Mouse (Mus musculus) hematopoietic stem cell, adult 5-6 weeks (primary cell): ENCODE data around the gene Irf7. TPM values are rescaled to one million over a fixed set of nuclear protein-coding genes. Genes with fewer than 3 reads are reported as not detected.

Source experiments
- ATAC-seq, 2 experiments: fragments of 125-278 bp in 1 of 2; replicated peaks in 1 of 2; 2 replicates each; pipeline ENCODE4 v1.8.0; 2016 to 2017; ENCODE audit warnings: inconsistent platforms in 2 of 2, mild to moderate bottlenecking in 2 of 2, moderate number of reproducible peaks in 2 of 2, low read depth in 1 of 2, moderate TSS enrichment in 1 of 2; ENCODE audit not compliant: low FRiP score in 2 of 2, poor library complexity in 2 of 2, severe bottlenecking in 2 of 2, insufficient read depth in 1 of 2, low TSS enrichment in 1 of 2
- total RNA-seq: library from RNA; stranded (forward); fragments of 172-1452, 232-1000 nt; gene quantifications from 2 replicates; pipeline ENCODE4 v1.2.3, GENCODE M21; 2017

Irf7 gene
- total RNA-seq, result 15.4 and 26.7 TPM in 2 replicates

- peak; percentile 59 to 61 for ATAC-seq
Measured at GRCm38 (mm10) chr7:141265739-141266561, at the start of gene Irf7. TSS of gene Irf7 (minus strand) at chr7:141266481.

GRCm38 (mm10) chr7:141315974-141316373, 49.7 kb upstream of the Irf7 start:
- peak; percentile 83 to 88 for ATAC-seq

- no peak for ATAC-seq
Measured at GRCm38 (mm10) chr7:141315076-141315475, 48.8 kb upstream of the Irf7 start.

DNA sequence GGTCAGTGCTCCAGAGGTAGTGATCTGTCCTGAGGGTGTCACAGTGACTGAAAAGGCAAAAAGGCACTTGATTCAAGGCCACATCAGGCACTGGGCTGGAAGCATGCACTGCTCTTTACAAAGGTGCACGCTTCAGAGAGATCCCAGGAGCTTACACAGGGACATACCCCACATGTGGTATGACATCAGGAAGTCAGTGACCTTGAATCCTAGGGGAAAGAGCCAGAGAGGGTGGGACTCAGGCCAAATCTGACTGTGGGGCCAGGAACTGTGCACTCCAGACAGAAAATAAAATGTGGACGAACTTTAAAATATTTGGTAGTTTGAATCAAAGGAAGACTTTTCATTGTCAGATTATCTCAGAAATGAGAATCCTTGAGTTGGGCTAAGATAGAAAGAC, 48.1 kb upstream of the Irf7 start:
- ATAC-seq, result no peak

GRCm38 (mm10) chr7:141304537-141304936, 38.3 kb upstream of the Irf7 start:
- ATAC-seq, result no peak

DNA sequence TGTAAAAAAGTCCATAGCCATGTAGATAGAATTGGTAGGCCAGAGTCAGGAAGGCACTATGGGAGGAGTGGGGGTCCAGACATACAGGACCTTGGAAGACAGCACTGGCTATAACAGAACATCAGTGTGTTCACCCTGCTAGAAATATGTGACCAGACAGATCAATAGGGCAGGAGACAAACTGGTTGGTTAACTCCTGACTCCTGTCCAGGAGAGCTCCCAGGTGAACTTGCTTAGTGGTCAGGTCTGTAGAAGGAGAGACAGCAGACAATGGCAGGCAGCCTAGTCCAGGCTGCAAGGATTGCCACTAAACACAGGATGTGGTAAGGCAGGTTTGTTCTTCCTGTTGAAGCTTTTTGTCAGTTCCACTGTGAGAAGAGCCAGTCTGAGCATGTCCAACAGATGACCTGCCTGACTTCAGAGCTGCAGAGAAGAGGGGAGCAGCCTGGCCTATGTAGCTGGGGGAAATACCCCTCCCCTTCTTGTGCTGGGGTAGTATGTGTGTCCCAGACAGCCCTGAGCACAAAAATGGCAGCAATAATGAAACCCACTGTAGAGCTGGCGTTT, 36.5 kb upstream of the Irf7 start:
- ATAC-seq, result peak; percentile 37 to 50

- ATAC-seq, result no peak
Measured at GRCm38 (mm10) chr7:141301386-141301785, 35.1 kb upstream of the Irf7 start.

- ATAC-seq, result no peak
Measured at GRCm38 (mm10) chr7:141299175-141299574, 32.9 kb upstream of the Irf7 start.

- no peak; a peak in 1 of 4 replicates for ATAC-seq
Measured at GRCm38 (mm10) chr7:141297926-141298650, 31.8 kb upstream of the Irf7 start.

DNA sequence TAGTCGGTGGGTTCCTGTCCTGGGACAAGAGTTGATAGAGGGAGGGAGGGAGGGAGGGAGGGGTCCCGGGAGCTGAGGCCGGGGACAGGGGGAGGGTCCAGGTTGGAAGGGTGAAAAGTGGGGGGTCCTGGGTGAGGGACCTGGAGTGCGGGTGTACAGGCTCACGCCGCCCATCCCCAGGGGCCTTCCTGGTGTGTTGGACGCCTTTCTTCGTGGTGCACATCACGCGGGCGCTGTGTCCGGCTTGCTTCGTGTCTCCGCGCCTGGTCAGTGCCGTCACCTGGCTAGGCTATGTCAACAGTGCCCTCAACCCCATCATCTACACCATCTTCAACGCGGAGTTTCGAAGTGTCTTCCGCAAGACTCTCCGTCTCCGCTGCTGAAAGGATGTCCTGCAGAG, 28.2 kb upstream of the Irf7 start:
- no peak for ATAC-seq

DNA sequence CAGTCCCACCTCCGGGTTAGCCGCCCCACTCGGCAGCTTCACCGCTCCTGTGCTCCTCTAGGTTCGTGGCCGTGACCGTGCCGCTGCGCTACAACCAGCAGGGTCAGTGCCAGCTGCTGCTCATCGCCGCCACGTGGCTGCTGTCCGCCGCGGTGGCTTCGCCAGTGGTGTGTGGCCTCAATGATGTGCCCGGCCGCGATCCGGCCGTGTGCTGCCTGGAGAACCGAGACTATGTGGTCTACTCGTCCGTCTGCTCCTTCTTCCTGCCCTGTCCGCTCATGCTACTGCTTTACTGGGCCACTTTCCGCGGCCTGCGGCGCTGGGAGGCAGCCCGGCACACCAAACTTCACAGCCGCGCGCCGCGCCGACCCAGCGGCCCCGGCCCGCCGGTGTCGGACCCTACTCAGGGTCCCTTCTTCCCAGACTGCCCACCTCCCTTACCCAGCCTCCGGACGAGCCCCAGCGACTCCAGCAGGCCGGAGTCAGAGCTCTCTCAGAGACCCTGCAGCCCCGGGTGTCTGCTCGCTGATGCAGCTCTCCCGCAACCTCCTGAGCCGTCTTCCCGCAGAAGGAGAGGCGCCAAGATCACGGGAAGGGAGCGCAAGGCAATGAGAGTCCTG, 27.7 kb upstream of the Irf7 start:
- peak in 1 of 2 experiments; percentile 19; a peak in 1 of 4 replicates for ATAC-seq

DNA sequence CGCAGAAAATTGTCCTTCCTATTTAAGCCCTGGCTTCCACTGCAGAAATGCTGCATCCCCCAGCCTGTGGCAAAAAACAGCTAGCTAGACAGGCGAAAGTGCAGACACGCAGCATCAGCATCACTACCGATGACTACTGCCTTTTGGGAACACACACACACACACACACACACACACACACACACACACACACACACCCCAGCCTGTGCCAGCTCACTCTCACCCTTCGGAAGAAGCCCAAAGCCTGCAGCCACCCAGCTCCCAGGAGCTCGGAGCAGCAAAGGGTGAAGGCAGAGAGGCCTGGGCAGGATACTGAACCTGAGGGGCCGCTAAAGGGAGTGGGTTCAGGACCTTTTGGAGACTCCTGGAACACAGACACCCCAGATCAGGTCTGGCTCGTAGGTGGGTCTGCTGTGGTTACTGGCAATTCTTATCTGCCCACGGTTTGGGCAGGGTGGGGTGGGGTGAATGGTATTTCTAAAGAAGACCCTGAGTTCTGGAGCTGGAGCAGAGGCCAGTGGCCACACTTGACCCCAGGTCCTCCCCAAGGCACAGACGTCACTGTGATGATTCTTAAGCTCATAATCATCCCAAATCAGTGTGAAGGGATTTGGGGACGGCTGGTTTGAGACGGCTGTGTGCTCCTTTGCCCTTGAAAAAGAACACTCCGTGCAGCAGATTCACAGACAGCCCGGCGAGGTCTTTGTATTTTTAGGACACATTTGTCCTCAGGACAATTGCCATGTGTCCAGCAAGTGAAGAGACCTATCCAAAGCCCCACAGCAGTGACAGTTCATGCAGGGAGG, 26.5 kb upstream of the Irf7 start:
- no peak for ATAC-seq

GRCm38 (mm10) chr7:141291921-141292582, 25.8 kb upstream of the Irf7 start, which contains the start of gene Drd4:
TSS of gene Drd4 (plus strand) at chr7:141292006.
- 0 out of 4 replicates have a peak, but pooled peaks of 1 of the 2 experiments have one; percentile 14 for ATAC-seq

GRCm38 (mm10) chr7:141288042-141288441, 21.8 kb upstream of the Irf7 start:
- ATAC-seq, result no peak

- ATAC-seq, result no peak
Measured at GRCm38 (mm10) chr7:141282756-141283155, 16.5 kb upstream of the Irf7 start.

DNA sequence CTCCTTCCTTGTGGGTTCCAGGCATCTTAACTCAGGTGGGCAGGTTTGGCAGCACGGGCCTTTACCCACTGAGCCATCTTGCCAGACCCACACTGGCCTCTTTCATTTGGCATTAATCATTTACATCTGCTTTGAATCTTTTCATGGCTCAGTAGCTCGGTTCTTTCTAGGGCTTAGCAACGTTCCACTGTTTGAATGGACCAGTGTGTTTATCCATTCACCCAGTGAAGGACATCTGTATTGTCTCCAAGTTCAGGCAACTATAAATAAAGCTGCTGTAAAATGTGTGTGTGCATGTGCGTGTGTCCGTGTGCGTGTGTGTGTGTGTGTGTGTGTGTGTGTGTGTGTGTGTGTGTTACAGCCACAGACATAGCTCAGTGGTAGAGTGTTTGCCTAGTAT, 15.2 kb upstream of the Irf7 start:
- no peak for ATAC-seq
